Mouse (Mus musculus) retina, embryonic 14.5 days (tissue): ENCODE data around the gene Mfsd4b3.
A peak's percentile ranks its signal among the peaks of the same experiment; 100 is the strongest.
"Not testable (repeated sequence)": the region's sequence is repeated elsewhere in the genome, so short reads cannot be mapped to it uniquely, and the experiment has no call there.

ENCODE experiments used
- DNase-seq: peaks from one replicate; pipeline ENCODE4 v3.0.0-alpha.2; 2015; ENCODE audit warnings: low spot score

Mfsd4b3 gene

GRCm38 (mm10) chr10:39924556-39924955 lies 35.4 kb downstream of the Mfsd4b3 start:
- DNase-seq: not testable (repeated sequence)

DNA sequence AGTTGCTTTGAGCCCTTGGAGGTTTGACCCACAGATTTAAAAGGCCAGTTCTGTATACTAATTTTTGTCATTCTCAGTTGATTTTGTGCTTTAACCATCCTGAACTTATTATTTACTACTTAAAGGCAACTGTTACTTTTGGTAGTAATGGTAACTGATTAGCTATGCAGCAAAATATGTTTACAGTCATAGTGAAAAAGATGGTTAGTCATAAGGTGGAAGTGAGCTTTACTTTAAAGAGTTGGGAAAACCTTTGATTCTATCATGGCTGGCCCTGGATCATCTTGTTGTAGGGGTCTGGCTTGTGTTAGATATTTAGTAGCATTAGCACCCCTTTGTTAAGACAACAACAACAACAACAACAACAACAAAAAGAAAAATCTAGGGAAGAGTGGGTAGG lies 47.3 kb downstream of the Mfsd4b3 start:
- no peak for DNase-seq

GRCm38 (mm10) chr10:39908768-39909441 lies 51.0 kb downstream of the Mfsd4b3 start:
- no peak for DNase-seq

- DNase-seq: peak; percentile 43
These were observed 52.9 kb downstream of the Mfsd4b3 start for GRCm38 (mm10) chr10:39906799-39907658.

DNA sequence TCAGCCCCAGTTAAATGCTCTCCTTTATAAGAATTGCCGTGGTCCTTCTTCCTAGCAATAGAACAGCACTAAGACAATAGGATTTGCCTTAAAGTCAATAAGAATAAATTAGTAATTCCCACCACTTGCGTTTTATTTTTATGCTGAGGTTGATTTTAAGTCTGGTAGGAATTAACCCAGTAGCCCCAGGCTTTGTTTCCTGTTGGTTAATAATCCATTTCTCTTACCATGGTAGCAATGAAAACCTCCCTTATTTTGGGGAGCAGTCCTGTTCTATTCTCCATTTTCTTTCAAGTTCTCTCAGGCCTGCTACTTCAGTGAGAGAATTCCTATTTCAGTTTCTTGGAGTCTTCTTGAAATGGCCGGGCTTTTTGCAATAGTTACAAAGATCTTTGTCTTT lies 55.8 kb downstream of the Mfsd4b3 start:
- DNase-seq: no peak

- peak; percentile 87 for DNase-seq
These were observed 61.0 kb downstream of the Mfsd4b3 start, which contains the start of gene Mfsd4b4 for GRCm38 (mm10) chr10:39898874-39899371. Gene Mfsd4b4, minus strand, starts transcription at chr10:39899238.
